9 mouse cellular contexts compared by ENCODE assay signal in the genomic region with DNA sequence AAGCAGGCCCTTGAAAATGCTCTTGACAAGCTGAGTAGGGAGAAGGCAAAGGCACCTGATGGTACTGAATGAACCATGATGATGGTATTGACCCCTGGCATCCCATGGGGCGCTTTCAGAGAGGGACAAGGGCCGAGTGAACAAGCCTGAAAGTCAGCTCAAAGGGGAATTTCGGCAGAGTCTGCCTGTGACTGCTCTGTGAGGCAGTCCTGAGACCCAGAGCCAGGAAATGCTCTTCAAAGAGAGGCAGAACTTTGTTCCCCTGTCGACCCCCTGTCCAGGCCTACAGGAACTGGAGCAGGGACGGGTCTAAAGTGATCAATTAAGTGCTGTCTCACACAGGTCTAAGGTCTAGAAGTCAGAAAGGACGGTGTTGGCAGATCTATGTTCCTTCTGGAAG. TPM values are rescaled to one million over a fixed set of nuclear protein-coding genes. Genes with fewer than 3 reads are reported as not detected.
DNase-seq lines count a peak whose midpoint lies in the region; ATAC-seq and TF ChIP-seq lines count a peak whose summit lies in the region.
"Had no signal": no experiment of that assay in that cellular context is flagged by ENCODE, and none has a peak within 500 bp of the region (broad histone marks: within the 10 kb centered on the region; RNA-seq: fewer than 3 reads in every experiment).

No protein-coding gene starts in this region.

- no peaks in the 10 kb centered on the region for H3K9me3 ChIP-seq in hindbrain, embryonic 14.5 days (ENCODE audit: control insufficient read depth, low read length)
- no peaks in the 10 kb centered on the region for H3K9me3 ChIP-seq in liver, embryonic 12.5 days (replicated peaks)
- H3K9me3 ChIP-seq: stomach, embryonic 15.5 days had no signal

- H3K9ac ChIP-seq in hindbrain, embryonic 14.5 days: no peak overlapping the region
- 0 out of 2 replicates have a peak overlapping the region, but pooled peaks have one; percentile 9 for H3K9ac ChIP-seq in liver, embryonic 12.5 days
- H3K9ac ChIP-seq: stomach, embryonic 15.5 days had no signal

- no peak overlapping the region for H3K4me2 ChIP-seq in hindbrain, embryonic 14.5 days (replicated peaks)
- H3K4me2 ChIP-seq in liver, embryonic 12.5 days: peak overlapping the region; percentile 52; the same call in 1 of the 2 replicates
- H3K4me2 ChIP-seq: stomach, embryonic 15.5 days had no signal

- intact Hi-C loops in gastrocnemius, adult 2 months (cut with DNase I): loop anchor here (5.0 kb wide), 1 partner anchor 109 kb away; no protein-coding TSS in a partner anchor
- intact Hi-C loops in left cerebral cortex, postnatal 4 days (cut with DNase I): no loop called here

- no peaks in the 10 kb centered on the region for H3K36me3 ChIP-seq in hindbrain, embryonic 14.5 days (replicated peaks; ENCODE audit: control insufficient read depth, insufficient read depth)
- H3K36me3 ChIP-seq in liver, embryonic 12.5 days: peaks cover 33% of the 10 kb centered on the region
- H3K36me3 ChIP-seq: stomach, embryonic 15.5 days had no signal

- no peak for ATAC-seq in hindbrain, embryonic 14.5 days (ENCODE audit: low FRiP score)
- no peak for ATAC-seq in liver, embryonic 12.5 days

- DNase-seq in gastrocnemius, adult 2 months: no peak
- no peak for DNase-seq in gastrocnemius, adult 18-20 months (ENCODE audit: low spot score)
- no peak for DNase-seq in hindbrain, embryonic 14.5 days (ENCODE audit: low spot score)
- DNase-seq in Muller cell, postnatal 12 days (ENCODE audit: inconsistent ontology term): no peak
- DNase-seq in retina, embryonic 14.5 days (ENCODE audit: low spot score): no peak
- DNase-seq in left cerebral cortex, postnatal 4 days: no peak

- peak overlapping the region; percentile 88 for H3K27ac ChIP-seq in gastrocnemius, adult 2 months
- H3K27ac ChIP-seq in brown adipose tissue, adult 24 weeks (replicated peaks; ENCODE audit: low read depth, low read length): peak overlapping the region; percentile 86
- 0 out of 2 replicates have a peak overlapping the region, but pooled peaks have one; percentile 57 for H3K27ac ChIP-seq in hindbrain, embryonic 14.5 days
- peak overlapping the region; percentile 83 for H3K27ac ChIP-seq in liver, embryonic 12.5 days
- H3K27ac ChIP-seq: stomach, embryonic 15.5 days had no signal

- peak overlapping the region; percentile 52 for H3K4me3 ChIP-seq in gastrocnemius, adult 2 months
- H3K4me3 ChIP-seq in brown adipose tissue, adult 24 weeks (ENCODE audit: insufficient read depth, low read depth, low read length): peak overlapping the region; percentile 32; the same call in 1 of the 2 replicates
- H3K4me3 ChIP-seq in hindbrain, embryonic 14.5 days (replicated peaks; ENCODE audit: low read length): no peak overlapping the region
- no peak overlapping the region for H3K4me3 ChIP-seq in liver, embryonic 12.5 days
- H3K4me3 ChIP-seq: stomach, embryonic 15.5 days had no signal

- TF ChIP-seq CTCF in gastrocnemius, adult 2 months (IDR thresholded peaks at IDR 0.05): no peak

- H3K4me1 ChIP-seq in brown adipose tissue, adult 24 weeks (ENCODE audit: control insufficient read depth, insufficient read depth, insufficient read length, low read length): peaks cover 27% of the 10 kb centered on the region
- H3K4me1 ChIP-seq in hindbrain, embryonic 14.5 days (replicated peaks; ENCODE audit: control insufficient read depth, insufficient read depth, low read length): 0 out of 2 replicates have a peak, but pooled peaks cover 17% of the 10 kb centered on the region
- H3K4me1 ChIP-seq in liver, embryonic 12.5 days: peaks cover 76% of the 10 kb centered on the region

- no peaks in the 10 kb centered on the region for H3K27me3 ChIP-seq in hindbrain, embryonic 14.5 days (ENCODE audit: control insufficient read depth, insufficient read depth, low read length)
- H3K27me3 ChIP-seq in liver, embryonic 12.5 days (replicated peaks): no peaks in the 10 kb centered on the region
- H3K27me3 ChIP-seq: stomach, embryonic 15.5 days had no signal

- 39% methylated on average over 6 of the region's 6 CpGs for WGBS in hindbrain, embryonic 14.5 days
- WGBS in liver, embryonic 12.5 days (ENCODE audit: insufficient replicate concordance): 49% methylated on average over 6 of the region's 6 CpGs

RNA-seq across cellular contexts. Expression of gene St3gal6, which starts 10.3 kb away (rescaled TPM):
- total RNA-seq in gastrocnemius, adult 2 months (2021): 100 to 1,000 TPM; 140 to 170 TPM
- total RNA-seq in gastrocnemius, adult 18-20 months (2021): 100 to 1,000 TPM; 166 to 178 TPM
- polyA plus RNA-seq in brown adipose tissue, adult 24 weeks (2012; ENCODE audit: insufficient read depth, insufficient read length, missing spikeins): 39.7 and 40.3 TPM in 2 replicates
- polyA plus RNA-seq in hindbrain, embryonic 14.5 days (2014; fragmentation: Nextera tagmentation; extraction: Ambion mirVana): 10.4 and 10.8 TPM in 2 replicates
- polyA plus RNA-seq in liver, embryonic 12.5 days (2016; fragmentation: Nextera tagmentation; extraction: Ambion mirVana): 60.1 TPM in 2 replicates
- 10 to 100 TPM; 12.6 to 14.4 TPM for total RNA-seq in left cerebral cortex, postnatal 4 days (2021)

Comparison
In these comparisons a context has a peak if more than half of its experiments do, and no peak if none do; other contexts are left out.
1. H3K4me3 ChIP-seq: peak in gastrocnemius, adult 2 months (single experiment) and brown adipose tissue, adult 24 weeks (single experiment); none in hindbrain, embryonic 14.5 days (single experiment) and liver, embryonic 12.5 days (single experiment).
2. RNA of gene St3gal6, which starts 10.3 kb away (total RNA-seq): 166 to 178 TPM in gastrocnemius, adult 18-20 months and 140 to 170 TPM in gastrocnemius, adult 2 months; 12.6 to 14.4 TPM in left cerebral cortex, postnatal 4 days; every median in the first group is over 4 times any median in the second.
3. Peak in every context shown above with its lines, with median percentiles within 50 percentile points of each other: H3K27ac ChIP-seq.